In genomic region chrX:8927308-8927707, GRCm38 (mm10) we compare ENCODE assay signal across 27 mouse cellular contexts. TPM values are rescaled to one million over a fixed set of nuclear protein-coding genes. Genes with fewer than 3 reads are reported as not detected.
DNase-seq lines count a peak whose midpoint lies in the region; ATAC-seq and TF ChIP-seq lines count a peak whose summit lies in the region.
"Had no signal": no experiment of that assay in that cellular context is flagged by ENCODE, and none has a peak within 500 bp of the region (broad histone marks: within the 10 kb centered on the region; RNA-seq: fewer than 3 reads in every experiment).

No protein-coding gene starts in this region.

- no peak overlapping the region for H3K4me2 ChIP-seq in limb, embryonic 11.5 days (ENCODE audit: low read depth, severe bottlenecking)
- no peak overlapping the region for H3K4me2 ChIP-seq in midbrain, embryonic 13.5 days (replicated peaks)
- H3K4me2 ChIP-seq: forebrain, embryonic 13.5 days; limb, embryonic 12.5 days; liver, embryonic 13.5 days; lung, embryonic 14.5 days had no signal

- no peak for TF ChIP-seq CTCF in layer of hippocampus, adult 2 months (conservative IDR thresholded peaks at IDR 0.05)

- 38% methylated on average over 4 of the region's 4 CpGs for WGBS in limb, embryonic 11.5 days
- 43% methylated on average over 4 of the region's 4 CpGs for whole genome bisulfite sequencing in limb, embryonic 10.5 days
- 22% methylated on average over 4 of the region's 4 CpGs for WGBS in midbrain, embryonic 13.5 days

- no peak overlapping the region for H3K4me3 ChIP-seq in limb, embryonic 11.5 days (ENCODE audit: low read depth, low read length)
- H3K4me3 ChIP-seq in limb, embryonic 10.5 days = no peak overlapping the region
- no peak overlapping the region for H3K4me3 ChIP-seq in midbrain, embryonic 13.5 days (replicated peaks)
- no peak overlapping the region for H3K4me3 ChIP-seq in layer of hippocampus, adult 2 months
- H3K4me3 ChIP-seq: forebrain, embryonic 13.5 days; heart, adult 2 months; limb, embryonic 12.5 days; liver, embryonic 13.5 days had no signal

- no peak overlapping the region for H3K9ac ChIP-seq in limb, embryonic 11.5 days (ENCODE audit: low read length)
- H3K9ac ChIP-seq in midbrain, embryonic 13.5 days (replicated peaks) = no peak overlapping the region
- H3K9ac ChIP-seq: forebrain, embryonic 13.5 days; limb, embryonic 12.5 days; liver, embryonic 13.5 days; lung, embryonic 14.5 days had no signal

- H3K9me3 ChIP-seq in limb, embryonic 11.5 days (ENCODE audit: control insufficient read depth, low read length) = no peaks in the 10 kb centered on the region
- no peaks in the 10 kb centered on the region for H3K9me3 ChIP-seq in limb, embryonic 10.5 days (replicated peaks)
- H3K9me3 ChIP-seq in midbrain, embryonic 13.5 days = no peaks in the 10 kb centered on the region
- H3K9me3 ChIP-seq: forebrain, embryonic 13.5 days; limb, embryonic 12.5 days; liver, embryonic 13.5 days had no signal

- H3K4me1 ChIP-seq in limb, embryonic 11.5 days (ENCODE audit: control insufficient read depth, insufficient read depth, low read length) = no peaks in the 10 kb centered on the region
- no peaks in the 10 kb centered on the region for H3K4me1 ChIP-seq in limb, embryonic 10.5 days
- no peaks in the 10 kb centered on the region; the same call in 1 of the 2 replicates for H3K4me1 ChIP-seq in midbrain, embryonic 13.5 days (replicated peaks)
- H3K4me1 ChIP-seq: forebrain, embryonic 13.5 days; limb, embryonic 12.5 days; liver, embryonic 13.5 days had no signal

- no peak overlapping the region for H3K27ac ChIP-seq in limb, embryonic 11.5 days (replicated peaks; ENCODE audit: low read depth, low read length)
- H3K27ac ChIP-seq in limb, embryonic 10.5 days = no peak overlapping the region
- H3K27ac ChIP-seq in midbrain, embryonic 13.5 days = no peak overlapping the region
- H3K27ac ChIP-seq in layer of hippocampus, adult 2 months = no peak overlapping the region
- H3K27ac ChIP-seq: forebrain, embryonic 13.5 days; heart, adult 2 months; limb, embryonic 12.5 days; liver, embryonic 13.5 days had no signal

- no peaks in the 10 kb centered on the region for H3K36me3 ChIP-seq in limb, embryonic 11.5 days (ENCODE audit: control insufficient read depth, insufficient read depth, low read length)
- H3K36me3 ChIP-seq in limb, embryonic 10.5 days = no peaks in the 10 kb centered on the region
- H3K36me3 ChIP-seq in midbrain, embryonic 13.5 days = no peaks in the 10 kb centered on the region
- H3K36me3 ChIP-seq: limb, embryonic 12.5 days; liver, embryonic 13.5 days had no signal

- peak; percentile 13 for DNase-seq in embryo, embryonic 10 days (ENCODE audit: low spot score)
- no peak for DNase-seq in embryo, embryonic 9.5 days (ENCODE audit: extremely low spot score)
- peak; percentile 22 for DNase-seq in limb, embryonic 11.5 days (ENCODE audit: low spot score)
- DNase-seq in limb, embryonic 10.5 days (ENCODE audit: low spot score) = no peak
- DNase-seq in retina, postnatal 1 day = peak; percentile 5
- no peak for DNase-seq in layer of hippocampus, adult 2 months (ENCODE audit: low spot score in 2 of 2)
- no peak for DNase-seq in spleen, adult 18-20 months
- DNase-seq: adrenal gland, adult 8-10 months; cerebellum, adult 9-11 months; gastrocnemius, postnatal 14 days; heart, adult 2 months; heart, postnatal 4 days; kidney, adult 8-10 months; kidney, postnatal 25 days; liver, embryonic 13.5 days; lung, embryonic 14.5 days; lung, postnatal 36 days; right cerebral cortex, postnatal 4 days; thymus, postnatal 36 days had no signal

- no peak for ATAC-seq in limb, embryonic 11.5 days (ENCODE audit: insufficient number of reproducible peaks, low FRiP score, low TSS enrichment, low read depth)
- ATAC-seq in midbrain, embryonic 13.5 days = peak; percentile 45; the same call in 1 of the 2 replicates
- ATAC-seq: forebrain, embryonic 13.5 days; inflammation-experienced regulatory T-cells, adult 6 months had no signal

- no peaks in the 10 kb centered on the region for H3K27me3 ChIP-seq in limb, embryonic 11.5 days (ENCODE audit: control insufficient read depth, insufficient read depth, low read length)
- H3K27me3 ChIP-seq in limb, embryonic 10.5 days (ENCODE audit: low read depth, poor library complexity, severe bottlenecking) = no peaks in the 10 kb centered on the region
- H3K27me3 ChIP-seq in midbrain, embryonic 13.5 days = no peaks in the 10 kb centered on the region
- H3K27me3 ChIP-seq: forebrain, embryonic 13.5 days; limb, embryonic 12.5 days; liver, embryonic 13.5 days had no signal

RNA-seq across cellular contexts. Expression of gene B630019K06Rik, which starts 35.1 kb away (rescaled TPM):
- 6.5 and 8.1 TPM in 2 replicates for polyA plus RNA-seq in limb, embryonic 11.5 days (2014; fragmentation: Nextera tagmentation; extraction: Ambion mirVana)
- 3.8 and 5.7 TPM in 2 replicates for polyA plus RNA-seq in limb, embryonic 10.5 days (2016; fragmentation: Nextera tagmentation; extraction: Ambion mirVana)
- polyA plus RNA-seq in midbrain, embryonic 13.5 days (2015; fragmentation: Nextera tagmentation; extraction: Ambion mirVana) = 18.1 and 21.2 TPM in 2 replicates
- total RNA-seq in layer of hippocampus, adult 2 months (2021) = 10 to 100 TPM; 28.7 to 34.1 TPM

RNA-seq across cellular contexts. Expression of gene Fthl17b, which starts 35.5 kb away (rescaled TPM):
- polyA plus RNA-seq in limb, embryonic 11.5 days (2014; fragmentation: Nextera tagmentation; extraction: Ambion mirVana) = not detected in 2 replicates
- polyA plus RNA-seq in limb, embryonic 10.5 days (2016; fragmentation: Nextera tagmentation; extraction: Ambion mirVana) = not detected in 2 replicates
- not detected in 2 replicates for polyA plus RNA-seq in midbrain, embryonic 13.5 days (2015; fragmentation: Nextera tagmentation; extraction: Ambion mirVana)
- total RNA-seq in layer of hippocampus, adult 2 months (2021) = not detected
- total RNA-seq: adrenal gland, adult 8-10 months; gastrocnemius, postnatal 14 days; heart, adult 2 months; heart, postnatal 4 days; left cerebral cortex, adult 18-20 months; megakaryocyte-erythroid progenitor cell, adult 5-6 weeks had no signal
- polyA plus RNA-seq: cortical plate, adult 2 months; forebrain, embryonic 13.5 days; heart, adult 2 months; heart, embryonic 14.5 days; inflammation-experienced regulatory T-cells, adult 6 months; limb, embryonic 12.5 days; liver, embryonic 13.5 days; lung, embryonic 14.5 days had no signal

RNA-seq across cellular contexts. Expression of gene Fthl17c, which starts 49.1 kb away (rescaled TPM):
- not detected in 2 replicates for polyA plus RNA-seq in limb, embryonic 11.5 days (2014; fragmentation: Nextera tagmentation; extraction: Ambion mirVana)
- not detected in 2 replicates for polyA plus RNA-seq in limb, embryonic 10.5 days (2016; fragmentation: Nextera tagmentation; extraction: Ambion mirVana)
- polyA plus RNA-seq in midbrain, embryonic 13.5 days (2015; fragmentation: Nextera tagmentation; extraction: Ambion mirVana) = not detected in 2 replicates
- not detected for total RNA-seq in layer of hippocampus, adult 2 months (2021)
- total RNA-seq: adrenal gland, adult 8-10 months; gastrocnemius, postnatal 14 days; heart, adult 2 months; heart, postnatal 4 days; left cerebral cortex, adult 18-20 months; megakaryocyte-erythroid progenitor cell, adult 5-6 weeks had no signal
- polyA plus RNA-seq: cortical plate, adult 2 months; forebrain, embryonic 13.5 days; heart, adult 2 months; heart, embryonic 14.5 days; inflammation-experienced regulatory T-cells, adult 6 months; limb, embryonic 12.5 days; liver, embryonic 13.5 days; lung, embryonic 14.5 days had no signal

RNA-seq across cellular contexts. Expression of gene Gm5751, which starts 53.3 kb away (rescaled TPM):
- not detected in 2 replicates for polyA plus RNA-seq in limb, embryonic 11.5 days (2014; fragmentation: Nextera tagmentation; extraction: Ambion mirVana)
- polyA plus RNA-seq in limb, embryonic 10.5 days (2016; fragmentation: Nextera tagmentation; extraction: Ambion mirVana) = not detected in 2 replicates
- not detected in 2 replicates for polyA plus RNA-seq in midbrain, embryonic 13.5 days (2015; fragmentation: Nextera tagmentation; extraction: Ambion mirVana)
- not detected for total RNA-seq in layer of hippocampus, adult 2 months (2021)
- total RNA-seq: adrenal gland, adult 8-10 months; gastrocnemius, postnatal 14 days; heart, adult 2 months; heart, postnatal 4 days; left cerebral cortex, adult 18-20 months; megakaryocyte-erythroid progenitor cell, adult 5-6 weeks had no signal
- polyA plus RNA-seq: forebrain, embryonic 13.5 days; heart, adult 2 months; heart, embryonic 14.5 days; inflammation-experienced regulatory T-cells, adult 6 months; limb, embryonic 12.5 days; liver, embryonic 13.5 days; lung, embryonic 14.5 days had no signal

RNA-seq across cellular contexts. Expression of gene Fthl17d, which starts 59.2 kb away (rescaled TPM):
- not detected in 2 replicates for polyA plus RNA-seq in limb, embryonic 11.5 days (2014; fragmentation: Nextera tagmentation; extraction: Ambion mirVana)
- not detected in 2 replicates for polyA plus RNA-seq in limb, embryonic 10.5 days (2016; fragmentation: Nextera tagmentation; extraction: Ambion mirVana)
- not detected in 2 replicates for polyA plus RNA-seq in midbrain, embryonic 13.5 days (2015; fragmentation: Nextera tagmentation; extraction: Ambion mirVana)
- not detected for total RNA-seq in layer of hippocampus, adult 2 months (2021)
- total RNA-seq: adrenal gland, adult 8-10 months; gastrocnemius, postnatal 14 days; heart, adult 2 months; heart, postnatal 4 days; left cerebral cortex, adult 18-20 months; megakaryocyte-erythroid progenitor cell, adult 5-6 weeks had no signal
- polyA plus RNA-seq: cortical plate, adult 2 months; forebrain, embryonic 13.5 days; heart, adult 2 months; heart, embryonic 14.5 days; inflammation-experienced regulatory T-cells, adult 6 months; limb, embryonic 12.5 days; liver, embryonic 13.5 days; lung, embryonic 14.5 days had no signal

Comparison
In these comparisons a context has a peak if more than half of its experiments do, and no peak if none do; other contexts are left out.
1. DNase-seq: peak in embryo, embryonic 10 days (single experiment), limb, embryonic 11.5 days (single experiment) and retina, postnatal 1 day (single experiment); none in embryo, embryonic 9.5 days (single experiment), limb, embryonic 10.5 days (single experiment), layer of hippocampus, adult 2 months (0 of 2) and spleen, adult 18-20 months (0 of 2).